Mouse (Mus musculus): ENCODE data around the gene Tectb. TPM values are rescaled to one million over a fixed set of nuclear protein-coding genes. Genes with fewer than 3 reads are reported as not detected.

The Tectb gene
- polyA plus RNA-seq (2015; fragmentation: Nextera tagmentation; extraction: Ambion mirVana) = not detected in 2 replicates

DNA sequence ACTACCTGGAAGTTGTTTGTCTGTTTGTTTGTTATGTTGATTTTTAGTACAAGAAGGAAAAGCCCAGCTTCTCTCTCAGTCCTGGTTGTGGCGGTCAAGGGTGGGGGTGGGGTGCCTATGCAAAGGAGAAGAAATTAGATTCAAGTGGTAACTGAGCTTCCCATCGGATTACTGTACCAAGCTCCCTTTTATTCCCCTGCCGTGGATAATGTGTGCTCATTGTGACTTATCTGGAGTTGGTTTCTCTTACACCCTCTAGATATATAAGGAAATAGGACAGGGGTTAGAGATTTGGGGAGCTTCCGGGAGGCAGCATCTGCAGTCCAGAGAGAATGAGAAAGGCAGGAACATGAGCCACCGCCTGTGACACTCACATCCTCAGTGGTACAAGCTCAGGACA, at the start of gene Tectb:
Tectb (plus strand) TSS at position 301 of the 400 bp plus-strand sequence.
- Histone ChIP-seq H3K4me1 (replicated peaks; ENCODE audit: control insufficient read depth, insufficient read depth, low read length) (peaks cover 7% of the 10 kb centered on the region), H3K4me3 (replicated peaks; ENCODE audit: low read length) (no peak within 1 kb of the TSS), H3K36me3 (ENCODE audit: control insufficient read depth, insufficient read depth) (no peaks in the 10 kb centered on the region), H3K27me3 (replicated peaks; ENCODE audit: control insufficient read depth, insufficient read depth, low read length) (no peaks in the 10 kb centered on the region), H3K4me2 (ENCODE audit: low read length) (no peak within 1 kb of the TSS), H3K27ac (ENCODE audit: low read length) (no peak within 1 kb of the TSS), H3K9me3 (ENCODE audit: control insufficient read depth, low read length) (no peaks in the 10 kb centered on the region), H3K9ac (replicated peaks; ENCODE audit: low read depth, low read length) (no peak within 1 kb of the TSS)
- WGBS = 72% methylated on average over 5 of the region's 5 CpGs
- no peak for ATAC-seq

DNA sequence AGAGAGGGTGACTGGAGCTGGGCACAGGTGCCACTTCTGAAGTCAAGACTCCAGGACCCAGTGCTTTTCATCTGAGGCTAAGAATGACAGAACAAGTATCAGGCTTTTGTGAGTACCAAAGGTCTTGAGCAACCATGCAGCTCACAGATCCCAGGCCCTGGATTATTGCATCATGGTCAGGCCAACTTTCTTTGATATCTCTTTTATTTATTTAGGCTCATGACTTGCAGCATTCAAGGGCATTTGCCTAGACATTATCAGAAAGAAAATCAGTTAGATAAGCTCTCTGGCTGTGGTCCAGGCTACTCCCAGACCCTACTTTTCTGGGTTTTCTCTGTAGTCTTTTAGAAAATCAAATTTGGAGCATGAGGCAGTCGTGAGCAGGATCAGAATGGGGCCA, 48.8 kb upstream of the Tectb start:
- H3K27ac ChIP-seq (ENCODE audit: low read length) = no peak overlapping the region
- no peaks in the 10 kb centered on the region for H3K9me3 ChIP-seq (ENCODE audit: control insufficient read depth, low read length)
- no peaks in the 10 kb centered on the region for H3K36me3 ChIP-seq (ENCODE audit: control insufficient read depth, insufficient read depth)
- no peaks in the 10 kb centered on the region for H3K27me3 ChIP-seq (replicated peaks; ENCODE audit: control insufficient read depth, insufficient read depth, low read length)
- WGBS = 33% methylated on average over 1 of the region's 1 CpGs
- no peaks in the 10 kb centered on the region for H3K4me1 ChIP-seq (replicated peaks; ENCODE audit: control insufficient read depth, insufficient read depth, low read length)
- no peak overlapping the region for H3K9ac ChIP-seq (replicated peaks; ENCODE audit: low read depth, low read length)
- no peak overlapping the region for H3K4me2 ChIP-seq (ENCODE audit: low read length)
- ATAC-seq = no peak
- no peak overlapping the region for H3K4me3 ChIP-seq (replicated peaks; ENCODE audit: low read length)

DNA sequence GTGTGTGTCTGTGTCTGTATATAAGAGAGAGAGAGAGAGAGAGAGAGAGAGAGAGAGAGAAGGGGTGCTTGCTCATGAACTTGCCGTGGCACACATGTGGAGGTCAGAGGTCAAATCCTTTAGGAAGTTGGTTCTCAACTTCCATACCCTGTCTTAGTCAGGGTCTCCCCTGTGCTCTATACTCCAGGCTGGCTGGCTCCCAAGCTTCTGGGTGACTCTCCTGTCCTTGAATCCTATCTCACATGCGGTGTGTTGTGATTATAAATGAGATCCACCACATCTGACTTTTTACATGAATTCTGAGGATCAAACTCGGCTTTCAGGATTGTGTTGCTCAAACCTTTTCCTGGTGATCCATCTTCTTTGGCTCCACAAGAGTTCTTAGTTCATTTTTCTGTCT, 48.1 kb upstream of the Tectb start:
- Histone ChIP-seq H3K9me3 (ENCODE audit: control insufficient read depth, low read length) (no peaks in the 10 kb centered on the region), H3K27ac (ENCODE audit: low read length) (no peak overlapping the region), H3K4me1 (replicated peaks; ENCODE audit: control insufficient read depth, insufficient read depth, low read length) (no peaks in the 10 kb centered on the region), H3K9ac (replicated peaks; ENCODE audit: low read depth, low read length) (no peak overlapping the region), H3K4me3 (replicated peaks; ENCODE audit: low read length) (no peak overlapping the region), H3K36me3 (ENCODE audit: control insufficient read depth, insufficient read depth) (no peaks in the 10 kb centered on the region), H3K27me3 (replicated peaks; ENCODE audit: control insufficient read depth, insufficient read depth, low read length) (no peaks in the 10 kb centered on the region), H3K4me2 (ENCODE audit: low read length) (no peak overlapping the region)
- 90% methylated on average over 3 of the region's 3 CpGs for WGBS
- ATAC-seq = no peak

- Histone ChIP-seq H3K27me3 (replicated peaks; ENCODE audit: control insufficient read depth, insufficient read depth, low read length) (no peaks in the 10 kb centered on the region), H3K9ac (replicated peaks; ENCODE audit: low read depth, low read length) (no peak overlapping the region), H3K4me1 (replicated peaks; ENCODE audit: control insufficient read depth, insufficient read depth, low read length) (no peaks in the 10 kb centered on the region), H3K4me3 (replicated peaks; ENCODE audit: low read length) (no peak overlapping the region), H3K27ac (ENCODE audit: low read length) (no peak overlapping the region), H3K4me2 (ENCODE audit: low read length) (no peak overlapping the region), H3K9me3 (ENCODE audit: control insufficient read depth, low read length) (no peaks in the 10 kb centered on the region), H3K36me3 (ENCODE audit: control insufficient read depth, insufficient read depth) (no peaks in the 10 kb centered on the region)
- 84% methylated on average over 9 of the region's 9 CpGs for WGBS
- no peak for ATAC-seq
Measured at GRCm38 (mm10) chr19:55134521-55134920, 46.0 kb upstream of the Tectb start.

- 87% methylated on average over 3 of the region's 3 CpGs for WGBS
- no peaks in the 10 kb centered on the region for H3K36me3 ChIP-seq (ENCODE audit: control insufficient read depth, insufficient read depth)
- H3K27ac ChIP-seq (ENCODE audit: low read length) = no peak overlapping the region
- no peak overlapping the region for H3K4me3 ChIP-seq (replicated peaks; ENCODE audit: low read length)
- no peaks in the 10 kb centered on the region for H3K27me3 ChIP-seq (replicated peaks; ENCODE audit: control insufficient read depth, insufficient read depth, low read length)
- no peak overlapping the region for H3K9ac ChIP-seq (replicated peaks; ENCODE audit: low read depth, low read length)
- H3K9me3 ChIP-seq (ENCODE audit: control insufficient read depth, low read length) = no peaks in the 10 kb centered on the region
- no peak for ATAC-seq
- no peaks in the 10 kb centered on the region for H3K4me1 ChIP-seq (replicated peaks; ENCODE audit: control insufficient read depth, insufficient read depth, low read length)
- no peak overlapping the region for H3K4me2 ChIP-seq (ENCODE audit: low read length)
Measured at GRCm38 (mm10) chr19:55135918-55136317, 44.6 kb upstream of the Tectb start.

DNA sequence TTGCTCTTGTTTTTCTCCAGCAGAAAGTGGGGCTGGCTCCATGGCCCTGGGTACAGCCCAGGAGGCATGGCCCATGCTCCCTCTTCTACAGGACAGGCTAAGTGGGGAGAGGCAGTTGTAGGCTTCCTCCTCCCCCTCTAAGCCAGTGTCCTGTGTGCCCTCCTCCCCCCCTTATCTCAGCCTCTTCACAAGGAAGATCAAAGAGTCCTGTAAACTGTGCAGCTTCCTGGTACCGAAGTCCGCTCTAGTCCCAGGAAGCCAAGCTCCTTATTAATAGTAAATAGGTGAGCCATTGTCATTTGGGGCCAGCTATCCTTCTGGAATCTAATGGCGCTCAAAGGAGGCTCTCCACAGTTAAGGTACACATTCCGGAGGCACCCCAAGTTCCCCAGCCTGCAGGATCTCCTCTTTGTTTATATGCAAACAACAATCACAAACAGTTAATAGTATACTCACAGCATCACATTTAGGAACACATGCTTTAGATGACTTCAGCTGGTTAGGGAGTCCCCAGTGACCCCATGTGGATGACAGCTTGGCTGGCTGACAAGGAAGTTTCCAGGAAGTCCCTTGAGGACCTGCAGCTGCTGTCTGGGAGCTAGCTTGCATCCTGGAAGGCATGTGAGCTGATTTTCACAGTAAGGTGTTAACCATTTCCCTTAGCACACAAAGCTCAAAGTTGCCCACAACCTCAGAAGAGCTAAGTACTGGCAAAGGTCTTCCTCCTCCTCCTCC, 43.7 kb upstream of the Tectb start:
- no peak for ATAC-seq
- WGBS = 86% methylated on average over 4 of the region's 4 CpGs
- H3K9ac ChIP-seq (replicated peaks; ENCODE audit: low read depth, low read length) = no peak overlapping the region

DNA sequence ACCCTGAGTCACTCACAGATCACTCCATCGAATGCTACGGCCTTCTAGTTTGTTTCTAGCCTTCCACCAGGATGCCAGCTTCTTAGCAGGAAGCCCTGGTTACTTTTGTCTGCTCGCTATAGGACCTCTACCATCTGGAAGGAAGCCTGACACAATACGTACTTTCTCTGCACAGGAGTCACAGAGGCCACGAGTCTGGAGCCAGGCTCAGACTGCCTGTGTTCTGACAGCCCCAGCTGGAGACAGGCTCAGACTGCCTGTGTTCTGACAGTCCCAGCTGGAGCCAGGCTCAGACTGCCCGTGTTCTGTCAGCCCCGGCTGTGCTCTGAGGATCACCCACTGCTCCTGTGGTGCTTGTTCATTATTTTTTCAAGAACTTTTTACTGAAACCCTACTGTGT, 42.6 kb upstream of the Tectb start:
- no peak overlapping the region for H3K4me3 ChIP-seq (replicated peaks; ENCODE audit: low read length)
- no peaks in the 10 kb centered on the region for H3K9me3 ChIP-seq (ENCODE audit: control insufficient read depth, low read length)
- no peak overlapping the region for H3K4me2 ChIP-seq (ENCODE audit: low read length)
- peak; percentile 49 for ATAC-seq
- no peak overlapping the region for H3K9ac ChIP-seq (replicated peaks; ENCODE audit: low read depth, low read length)
- no peaks in the 10 kb centered on the region for H3K27me3 ChIP-seq (replicated peaks; ENCODE audit: control insufficient read depth, insufficient read depth, low read length)
- WGBS = 27% methylated on average over 7 of the region's 7 CpGs
- no peaks in the 10 kb centered on the region for H3K4me1 ChIP-seq (replicated peaks; ENCODE audit: control insufficient read depth, insufficient read depth, low read length)
- no peak overlapping the region for H3K27ac ChIP-seq (ENCODE audit: low read length)
- H3K36me3 ChIP-seq (ENCODE audit: control insufficient read depth, insufficient read depth) = no peaks in the 10 kb centered on the region

More for the DNA sequence above, 43.7 kb upstream of the Tectb start:
- H3K27ac ChIP-seq (ENCODE audit: low read length) = no peak overlapping the region
- no peaks in the 10 kb centered on the region for H3K36me3 ChIP-seq (ENCODE audit: control insufficient read depth, insufficient read depth)
- no peak overlapping the region for H3K4me3 ChIP-seq (replicated peaks; ENCODE audit: low read length)
- no peaks in the 10 kb centered on the region for H3K27me3 ChIP-seq (replicated peaks; ENCODE audit: control insufficient read depth, insufficient read depth, low read length)
- H3K9me3 ChIP-seq (ENCODE audit: control insufficient read depth, low read length) = no peaks in the 10 kb centered on the region
- H3K4me2 ChIP-seq (ENCODE audit: low read length) = no peak overlapping the region
- H3K4me1 ChIP-seq (replicated peaks; ENCODE audit: control insufficient read depth, insufficient read depth, low read length) = no peaks in the 10 kb centered on the region

DNA sequence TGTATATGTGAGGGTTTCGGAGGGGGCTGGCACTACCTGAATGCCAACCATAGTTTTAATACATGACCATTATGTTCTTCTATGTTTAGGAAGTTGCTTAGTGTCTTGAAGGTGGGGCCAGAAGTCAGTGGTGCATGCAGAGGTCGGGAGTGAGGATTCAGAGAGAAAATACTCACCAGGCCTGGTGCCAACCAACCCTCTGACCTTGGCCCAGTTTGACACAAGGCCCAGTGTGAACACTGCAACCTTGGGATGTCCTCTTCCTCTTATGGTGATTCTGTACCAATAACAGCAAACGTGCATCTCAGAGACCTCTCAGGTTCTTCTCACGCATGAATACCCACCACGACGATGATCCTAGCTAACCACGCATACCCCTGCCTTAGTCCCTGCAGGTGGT, 42.0 kb upstream of the Tectb start:
- no peak for ATAC-seq
- 79% methylated on average over 7 of the region's 7 CpGs for WGBS

DNA sequence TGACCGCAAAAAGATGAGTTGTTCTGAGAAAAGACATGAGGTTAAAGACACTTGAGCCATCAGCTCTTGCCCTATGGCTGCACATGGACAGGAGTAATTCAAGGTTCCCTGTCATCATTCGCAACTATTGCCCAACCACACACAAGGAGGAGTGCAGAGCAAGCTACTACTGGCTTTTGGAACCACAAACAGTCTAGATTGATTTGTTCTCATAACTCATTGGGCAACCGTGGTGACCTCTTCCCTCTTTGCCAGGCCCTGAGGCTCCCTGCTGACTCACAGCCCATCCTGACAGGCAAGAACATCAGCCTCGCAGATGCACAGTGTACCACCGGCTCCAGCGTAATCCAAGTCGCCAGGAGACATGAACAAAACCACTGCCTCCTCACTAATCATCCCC, 41.2 kb upstream of the Tectb start:
- 92% methylated on average over 7 of the region's 7 CpGs for WGBS
- Histone ChIP-seq H3K27ac (ENCODE audit: low read length) (no peak overlapping the region), H3K9ac (replicated peaks; ENCODE audit: low read depth, low read length) (no peak overlapping the region), H3K4me2 (ENCODE audit: low read length) (no peak overlapping the region), H3K36me3 (ENCODE audit: control insufficient read depth, insufficient read depth) (no peaks in the 10 kb centered on the region), H3K27me3 (replicated peaks; ENCODE audit: control insufficient read depth, insufficient read depth, low read length) (no peaks in the 10 kb centered on the region), H3K4me3 (replicated peaks; ENCODE audit: low read length) (no peak overlapping the region), H3K9me3 (ENCODE audit: control insufficient read depth, low read length) (no peaks in the 10 kb centered on the region), H3K4me1 (replicated peaks; ENCODE audit: control insufficient read depth, insufficient read depth, low read length) (peaks cover 10% of the 10 kb centered on the region)
- no peak for ATAC-seq

More for the DNA sequence above, 42.0 kb upstream of the Tectb start:
- Histone ChIP-seq H3K36me3 (ENCODE audit: control insufficient read depth, insufficient read depth) (no peaks in the 10 kb centered on the region), H3K4me2 (ENCODE audit: low read length) (no peak overlapping the region), H3K27ac (ENCODE audit: low read length) (no peak overlapping the region), H3K9me3 (ENCODE audit: control insufficient read depth, low read length) (no peaks in the 10 kb centered on the region), H3K27me3 (replicated peaks; ENCODE audit: control insufficient read depth, insufficient read depth, low read length) (no peaks in the 10 kb centered on the region), H3K9ac (replicated peaks; ENCODE audit: low read depth, low read length) (no peak overlapping the region), H3K4me1 (replicated peaks; ENCODE audit: control insufficient read depth, insufficient read depth, low read length) (peaks cover 2% of the 10 kb centered on the region), H3K4me3 (replicated peaks; ENCODE audit: low read length) (no peak overlapping the region)

Measured in forebrain, embryonic 16.5 days (tissue).